Mouse (Mus musculus) lung, adult 2 months (tissue): Measurements from ENCODE around the gene Sec14l4.
"Not testable (repeated sequence)": the region's sequence is repeated elsewhere in the genome, so short reads cannot be mapped to it uniquely, and the experiment has no call there.

ENCODE experiments used
- CTCF ChIP-seq: fragments of 200-500 bp; IDR thresholded peaks from 2 replicates; pipeline ENCODE4 v1.5.1; 2011; ENCODE audit warnings: mild to moderate bottlenecking, low read length, control low read depth; ENCODE audit not compliant: insufficient read depth
- POLR2A ChIP-seq: fragments of 200-500 bp; IDR thresholded peaks from 2 replicates; pipeline ENCODE4 v1.6.1; 2011; ENCODE audit warnings: low read depth, mild to moderate bottlenecking, control low read depth, low read length, borderline replicate concordance; ENCODE audit errors: extremely low read depth

GRCm38 (mm10) chr11:4015796-4016195 is 15.5 kb upstream of the Sec14l4 start:
- not testable (repeated sequence) for TF ChIP-seq POLR2A, CTCF
